Mouse (Mus musculus) heart, adult 2 months (tissue): Measurements from ENCODE around the gene Dcbld2.

Experiments
- CTCF ChIP-seq: fragments of 200-600 bp; IDR thresholded peaks from 2 replicates; pipeline ENCODE4 v1.8.1; 2022; ENCODE audit warnings: antibody characterized with exemption, mild to moderate bottlenecking, moderate library complexity
- EP300 ChIP-seq: fragments of 200-500 bp; IDR thresholded peaks from 2 replicates; pipeline ENCODE4 v1.6.1; 2011; ENCODE audit warnings: low read depth, low read length, control low read depth; ENCODE audit not compliant: insufficient read depth
- POLR2A ChIP-seq: fragments of 200-500 bp; IDR thresholded peaks from 2 replicates; pipeline ENCODE4 v1.6.1; 2011; ENCODE audit warnings: mild to moderate bottlenecking, low read depth, low read length, control low read depth; ENCODE audit not compliant: insufficient read depth

- TF ChIP-seq POLR2A (no peak), EP300 (no peak), CTCF (no peak)
Measured at GRCm38 (mm10) chr16:58513755-58514154, 105.5 kb downstream of the Dcbld2 start.
